Mouse (Mus musculus) liver, embryonic 12.5 days (tissue): ENCODE results near the gene Acot12. TPM values are rescaled to one million over a fixed set of nuclear protein-coding genes. Genes with fewer than 3 reads are reported as not detected.

Experiments used
- ATAC-seq: fragments of 200-750 bp; cut with Nextera tagmentation; 2 replicates; pipeline ENCODE4 v1.8.0; 2017; ENCODE audit warnings: moderate number of reproducible peaks, mild to moderate bottlenecking, moderate library complexity
- H3K27ac ChIP-seq: fragments of 300-500 bp; sonication (generic); 2 replicates; pipeline ENCODE4 v1.5.1; 2016; ENCODE audit warnings: mild to moderate bottlenecking
- H3K27me3 ChIP-seq: fragments of 300-500 bp; sonication (generic); replicated peaks from 2 replicates; pipeline ENCODE4 v1.6.1; 2016; ENCODE audit warnings: mild to moderate bottlenecking, moderate library complexity
- H3K36me3 ChIP-seq: fragments of 300-500 bp; sonication (generic); 2 replicates; pipeline ENCODE4 v1.6.1; 2016; ENCODE audit warnings: mild to moderate bottlenecking, moderate library complexity
- H3K4me1 ChIP-seq: fragments of 300-500 bp; sonication (generic); 2 replicates; pipeline ENCODE4 v1.6.1; 2016
- H3K4me2 ChIP-seq: fragments of 300-500 bp; sonication (generic); 2 replicates; pipeline ENCODE4 v1.6.1; 2016; ENCODE audit warnings: mild to moderate bottlenecking, moderate library complexity
- H3K4me3 ChIP-seq: fragments of 300-500 bp; sonication (generic); 2 replicates; pipeline ENCODE4 v1.5.1; 2016; ENCODE audit warnings: mild to moderate bottlenecking, moderate library complexity
- H3K9ac ChIP-seq: fragments of 300-500 bp; sonication (generic); 2 replicates; pipeline ENCODE4 v1.6.1; 2016; ENCODE audit warnings: mild to moderate bottlenecking, moderate library complexity
- H3K9me3 ChIP-seq: fragments of 300-500 bp; sonication (generic); replicated peaks from 2 replicates; pipeline ENCODE4 v1.6.1; 2016; ENCODE audit warnings: mild to moderate bottlenecking, moderate library complexity
- WGBS: fragments of 180-500 bp; shearing (Covaris S2); methylation state at CpG from one replicate; pipeline ENCODE4 v1.1.7; 2016; ENCODE audit not compliant: insufficient replicate concordance; 5-methylcytosine and 5-hydroxymethylcytosine counted together
- polyA plus RNA-seq: library from polyadenylated mRNA; unstranded; fragments of >200 nt; fragmentation: Nextera tagmentation; extraction: Ambion mirVana; gene quantifications from 2 replicates; pipeline ENCODE4 v1.2.1, GENCODE M21; 2016

The Acot12 gene
- 1.2 and 1.4 TPM in 2 replicates for polyA plus RNA-seq

DNA sequence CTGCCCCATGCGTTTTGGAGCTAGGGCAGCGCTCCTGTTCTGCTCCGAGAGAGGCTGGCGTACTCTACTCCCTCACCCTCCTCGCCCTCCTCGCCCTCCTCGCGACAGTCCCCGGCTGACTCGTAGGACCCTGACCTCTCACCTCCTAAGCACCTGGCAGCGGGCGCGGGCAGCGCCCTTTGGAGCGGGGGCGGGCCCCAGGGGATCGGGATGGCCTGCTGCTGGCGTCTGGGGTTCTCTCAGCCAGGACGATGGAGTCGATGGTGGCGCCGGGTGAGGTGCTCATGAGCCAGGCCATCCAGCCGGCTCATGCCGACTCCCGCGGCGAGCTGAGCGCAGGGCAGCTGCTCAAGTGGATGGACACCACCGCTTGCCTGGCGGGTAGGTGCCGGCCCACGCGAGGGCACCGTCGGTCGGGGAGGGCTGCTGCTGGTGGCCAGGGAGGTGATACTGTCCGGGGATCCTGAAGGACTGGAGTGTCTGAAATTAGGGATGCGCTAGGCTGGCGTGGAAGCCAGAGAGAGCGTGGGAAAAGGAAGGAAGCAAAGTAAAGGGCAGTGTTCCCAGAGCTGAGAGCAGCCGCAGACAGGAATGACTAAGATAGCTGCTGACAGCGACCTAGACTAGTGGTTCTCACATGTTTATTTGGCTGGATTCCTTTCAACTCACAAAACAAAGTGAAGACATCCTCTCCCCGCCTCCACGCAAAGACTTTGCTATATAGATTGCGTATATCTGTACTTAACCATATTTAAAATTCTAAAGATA, at the start of gene Acot12:
TSS of gene Acot12 (plus strand) at position 233 of the 768 bp plus-strand sequence.
- Histone ChIP-seq H3K36me3 (no peaks in the 10 kb centered on the region), H3K4me2 (peak within 1 kb of the TSS; percentile 59), H3K4me1 (no peaks in the 10 kb centered on the region), H3K27me3 (peaks cover 30% of the 10 kb centered on the region), H3K9me3 (no peaks in the 10 kb centered on the region), H3K9ac (0 out of 2 replicates have a peak within 1 kb of the TSS, but pooled peaks have one; percentile 27), H3K4me3 (peak within 1 kb of the TSS; percentile 39), H3K27ac (peak within 1 kb of the TSS; percentile 64; the same call in 1 of the 2 replicates)
- ATAC-seq, result peak; percentile 71
- 12% methylated on average over 45 of the region's 45 CpGs for WGBS

DNA sequence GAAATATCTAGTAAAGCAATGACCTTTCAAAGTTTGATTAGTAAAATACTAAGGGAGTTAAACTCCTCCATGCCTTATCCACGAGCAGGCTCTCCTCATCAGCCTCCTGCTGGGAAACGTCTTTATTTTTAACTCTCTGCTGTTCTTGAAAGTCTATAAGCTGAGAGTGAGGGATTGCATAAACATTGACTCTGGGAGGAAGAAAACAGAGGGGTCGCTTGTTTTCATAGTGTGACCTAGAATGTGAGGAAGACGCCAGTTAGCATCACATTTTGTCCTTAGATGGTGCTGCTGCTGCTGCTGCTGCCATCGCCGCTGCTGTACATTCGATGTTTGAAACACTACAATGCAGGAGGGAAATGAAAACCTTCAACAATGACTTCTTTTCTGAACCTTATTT, 47.7 kb upstream of the Acot12 start:
- no peak for ATAC-seq
- Histone ChIP-seq H3K4me3 (no peak overlapping the region), H3K4me2 (no peak overlapping the region), H3K36me3 (peaks cover 40% of the 10 kb centered on the region), H3K4me1 (no peaks in the 10 kb centered on the region), H3K27me3 (no peaks in the 10 kb centered on the region), H3K9me3 (no peaks in the 10 kb centered on the region), H3K9ac (no peak overlapping the region), H3K27ac (no peak overlapping the region)
- WGBS, result 77% methylated on average over 7 of the region's 7 CpGs

DNA sequence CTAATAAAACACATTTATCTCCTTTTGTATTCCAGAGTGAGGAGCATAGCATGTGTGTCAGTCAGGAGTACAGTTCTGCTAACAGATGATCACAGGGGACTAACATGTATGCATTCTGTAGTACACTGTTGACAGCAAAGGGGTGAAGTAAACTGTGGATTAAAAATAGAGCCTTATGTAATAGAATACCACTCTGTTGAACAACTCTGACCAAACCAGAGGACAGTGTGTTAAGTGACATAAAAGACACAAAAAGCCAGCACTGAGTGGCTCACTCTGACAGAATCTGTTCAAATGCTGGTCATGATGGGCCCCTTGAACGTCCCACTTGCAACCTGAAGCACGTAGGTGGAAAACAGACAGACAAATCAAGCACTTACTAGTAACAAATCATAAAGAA, 45.9 kb upstream of the Acot12 start:
- Histone ChIP-seq H3K27me3 (no peaks in the 10 kb centered on the region), H3K27ac (no peak overlapping the region), H3K36me3 (peaks cover 40% of the 10 kb centered on the region), H3K4me1 (no peaks in the 10 kb centered on the region), H3K9ac (no peak overlapping the region), H3K4me2 (no peak overlapping the region), H3K9me3 (no peaks in the 10 kb centered on the region), H3K4me3 (no peak overlapping the region)
- WGBS, result 77% methylated on average over 2 of the region's 2 CpGs
- no peak for ATAC-seq

DNA sequence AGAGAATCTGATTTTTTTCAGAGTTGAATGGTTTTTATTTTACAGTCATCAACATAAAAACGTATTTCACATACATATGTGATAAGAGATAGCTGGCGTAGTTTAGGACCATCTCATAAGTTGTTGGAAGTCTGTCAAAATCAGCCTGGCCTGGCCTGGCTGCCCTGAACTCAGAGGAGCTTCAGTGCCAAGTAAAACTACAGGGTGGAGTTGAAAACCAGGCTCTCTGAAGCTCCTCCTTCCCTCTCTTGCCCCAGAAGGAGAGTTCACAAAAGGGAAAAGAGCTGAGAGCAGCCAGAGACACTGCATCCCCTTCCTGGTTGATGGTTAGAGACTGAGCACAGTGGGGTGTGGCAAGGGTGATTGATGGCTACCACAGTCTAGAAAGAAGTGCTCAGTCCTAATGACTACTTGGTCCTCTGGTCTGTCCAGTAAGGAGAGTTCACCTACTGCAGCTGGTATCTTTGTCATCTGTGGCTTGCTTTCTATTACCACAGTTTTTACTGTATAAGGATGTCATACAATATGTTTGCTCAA, 45.1 kb upstream of the Acot12 start:
- Histone ChIP-seq H3K4me2 (no peak overlapping the region), H3K9me3 (no peaks in the 10 kb centered on the region), H3K4me1 (no peaks in the 10 kb centered on the region), H3K9ac (no peak overlapping the region), H3K27ac (no peak overlapping the region), H3K4me3 (no peak overlapping the region), H3K27me3 (no peaks in the 10 kb centered on the region), H3K36me3 (peaks cover 41% of the 10 kb centered on the region)
- no peak for ATAC-seq
- WGBS, result 64% methylated on average over 2 of the region's 2 CpGs

DNA sequence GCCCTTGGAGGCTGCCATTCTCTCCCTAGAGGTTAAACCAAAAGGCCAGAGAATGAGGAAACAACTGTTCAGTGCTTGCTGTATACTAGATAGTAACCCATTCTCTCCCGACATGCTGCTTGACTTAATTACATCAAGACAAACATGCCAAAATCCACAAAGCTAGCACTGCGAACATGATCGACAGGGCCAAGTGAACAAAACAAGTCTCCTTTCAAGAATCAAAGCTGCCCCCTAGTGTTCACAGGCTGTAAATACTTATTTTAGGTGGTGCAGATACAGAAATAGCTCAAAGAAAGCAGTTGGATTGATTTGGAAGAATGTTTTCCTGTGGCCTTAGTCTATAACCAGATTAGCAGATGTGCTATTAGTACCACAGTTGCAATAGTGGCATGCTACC, 44.3 kb upstream of the Acot12 start:
- 57% methylated on average over 3 of the region's 3 CpGs for WGBS
- no peaks in the 10 kb centered on the region for H3K27me3 ChIP-seq
- H3K27ac ChIP-seq, result no peak overlapping the region
- no peaks in the 10 kb centered on the region for H3K9me3 ChIP-seq
- H3K36me3 ChIP-seq, result peaks cover 38% of the 10 kb centered on the region
- H3K4me1 ChIP-seq, result no peaks in the 10 kb centered on the region
- no peak overlapping the region for H3K4me2 ChIP-seq
- no peak overlapping the region for H3K4me3 ChIP-seq
- ATAC-seq, result 0 out of 2 replicates have a peak, but pooled peaks have one; percentile 24
- H3K9ac ChIP-seq, result no peak overlapping the region

DNA sequence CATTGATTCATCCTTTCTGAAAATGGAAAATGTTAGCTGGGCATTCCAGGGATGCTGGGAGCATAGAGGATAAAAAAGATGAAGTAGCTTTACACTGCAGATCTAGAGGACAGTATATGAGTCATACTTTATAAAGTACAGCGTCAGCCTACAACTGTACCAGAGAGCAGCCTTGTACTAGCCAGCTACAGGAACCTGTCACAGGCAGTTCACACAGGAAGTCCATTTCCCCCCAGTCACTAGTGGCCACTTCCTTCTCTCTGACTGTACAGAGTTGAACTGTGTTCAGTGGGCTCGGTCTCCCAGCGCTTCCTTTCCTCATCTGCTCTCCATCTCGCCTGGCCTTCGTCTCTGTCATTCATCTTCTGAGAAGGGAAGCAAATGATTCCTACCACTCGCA, 39.0 kb upstream of the Acot12 start:
- H3K9ac ChIP-seq, result no peak overlapping the region
- no peaks in the 10 kb centered on the region for H3K4me1 ChIP-seq
- H3K4me2 ChIP-seq, result no peak overlapping the region
- H3K27me3 ChIP-seq, result no peaks in the 10 kb centered on the region
- WGBS, result 45% methylated on average over 6 of the region's 6 CpGs
- peaks cover 29% of the 10 kb centered on the region for H3K36me3 ChIP-seq
- H3K9me3 ChIP-seq, result no peaks in the 10 kb centered on the region
- peak; percentile 71 for ATAC-seq
- H3K27ac ChIP-seq, result no peak overlapping the region
- no peak overlapping the region for H3K4me3 ChIP-seq

DNA sequence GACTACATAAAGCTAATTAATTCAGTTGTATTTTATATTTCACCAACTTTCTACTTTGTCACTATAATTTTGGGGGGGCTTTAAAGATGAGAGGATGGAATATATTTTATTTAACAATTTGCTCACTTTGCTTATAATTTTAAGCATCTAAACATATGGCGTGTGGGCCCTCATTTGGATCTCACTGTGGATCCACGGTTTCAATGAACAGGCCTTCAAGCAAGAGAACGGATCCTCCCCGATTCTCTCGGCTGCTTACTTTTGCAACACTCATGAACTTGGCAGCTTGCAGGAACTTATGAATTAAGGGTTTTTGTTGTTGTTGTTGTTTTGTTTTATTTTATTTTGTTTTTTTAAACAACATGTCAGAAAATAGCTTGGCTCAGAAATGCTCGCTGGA, 21.8 kb upstream of the Acot12 start:
- H3K9ac ChIP-seq, result no peak overlapping the region
- no peaks in the 10 kb centered on the region for H3K4me1 ChIP-seq
- H3K36me3 ChIP-seq, result no peaks in the 10 kb centered on the region
- 81% methylated on average over 6 of the region's 6 CpGs for WGBS
- no peak for ATAC-seq
- H3K9me3 ChIP-seq, result no peaks in the 10 kb centered on the region
- no peak overlapping the region for H3K4me3 ChIP-seq
- H3K27me3 ChIP-seq, result no peaks in the 10 kb centered on the region
- no peak overlapping the region for H3K4me2 ChIP-seq
- no peak overlapping the region for H3K27ac ChIP-seq

DNA sequence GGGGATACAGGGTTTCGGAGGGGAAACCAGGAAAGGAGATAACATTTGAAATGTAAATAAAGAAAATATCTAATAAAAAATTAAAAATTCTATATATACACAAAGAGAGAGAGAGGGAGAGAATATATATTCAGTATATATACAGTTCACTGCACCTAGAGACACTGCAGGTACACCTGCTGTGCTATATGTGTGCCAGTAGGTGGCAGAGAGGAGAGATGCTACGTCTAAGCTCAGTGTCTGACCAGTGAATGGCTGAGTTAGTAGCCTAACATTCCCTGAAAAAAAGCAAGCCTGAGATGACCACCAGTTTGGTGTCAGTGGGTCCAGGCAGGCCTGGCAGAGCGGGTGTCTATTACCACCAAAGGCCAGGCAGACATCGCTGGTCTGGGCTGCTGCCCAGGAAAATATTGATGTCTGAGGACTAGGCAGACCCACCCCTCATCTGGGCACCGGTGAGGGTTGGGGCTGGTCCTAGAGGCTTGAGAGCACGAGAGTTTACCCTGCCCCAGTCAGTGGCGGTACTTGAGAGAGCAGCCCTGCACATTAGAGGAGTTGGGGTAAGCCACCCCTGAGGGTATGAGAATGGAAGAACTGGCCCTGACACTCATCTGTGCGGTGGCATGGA, 18.1 kb upstream of the Acot12 start:
- Histone ChIP-seq H3K9me3 (no peaks in the 10 kb centered on the region), H3K9ac (no peak overlapping the region), H3K27me3 (no peaks in the 10 kb centered on the region), H3K4me3 (no peak overlapping the region), H3K27ac (no peak overlapping the region), H3K4me2 (no peak overlapping the region), H3K4me1 (no peaks in the 10 kb centered on the region), H3K36me3 (no peaks in the 10 kb centered on the region)
- ATAC-seq, result peak; percentile 63
- WGBS, result 52% methylated on average over 8 of the region's 8 CpGs

DNA sequence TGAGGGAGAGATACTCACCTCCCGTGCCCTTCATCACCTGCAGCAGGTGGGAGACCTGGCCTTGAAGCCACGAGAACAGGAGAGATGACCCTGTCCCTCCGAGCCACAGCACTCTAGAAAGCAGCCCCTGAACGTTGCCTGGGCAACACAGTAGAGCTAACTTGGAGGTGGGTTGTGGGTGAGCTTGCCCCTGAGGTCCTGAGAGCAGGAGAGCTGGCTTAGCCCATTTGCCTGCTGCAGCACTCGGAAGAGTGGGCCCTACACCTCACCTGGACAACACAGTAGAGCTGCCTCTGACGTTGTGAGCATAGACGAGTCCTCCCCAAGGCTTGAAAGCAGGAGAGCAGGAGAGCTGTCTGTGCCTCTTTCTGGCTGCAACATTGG, 17.6 kb upstream of the Acot12 start:
- Histone ChIP-seq H3K27ac (no peak overlapping the region), H3K4me2 (no peak overlapping the region), H3K4me1 (no peaks in the 10 kb centered on the region), H3K36me3 (no peaks in the 10 kb centered on the region), H3K9me3 (no peaks in the 10 kb centered on the region), H3K4me3 (no peak overlapping the region), H3K9ac (no peak overlapping the region), H3K27me3 (no peaks in the 10 kb centered on the region)
- WGBS, result 61% methylated on average over 7 of the region's 7 CpGs
- ATAC-seq, result no peak

DNA sequence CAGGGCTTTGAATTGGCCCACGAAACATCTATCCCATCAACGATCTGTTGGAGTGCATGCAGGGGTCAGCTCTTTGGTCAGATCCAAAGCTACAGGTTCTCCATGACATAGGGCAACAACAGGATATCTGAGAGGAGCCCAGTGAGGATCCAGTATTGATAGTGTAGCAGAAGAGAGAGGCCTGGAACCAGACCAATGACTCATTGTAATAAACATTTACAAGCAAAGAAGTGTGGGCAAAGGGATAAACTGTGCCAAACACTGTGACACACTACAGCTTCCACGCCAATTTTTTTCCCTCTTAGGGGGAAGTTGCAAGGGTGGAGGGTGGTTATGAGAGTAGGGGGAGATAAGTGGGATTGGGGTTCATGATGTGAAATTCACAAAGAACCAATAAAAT, 17.1 kb upstream of the Acot12 start:
- H3K9me3 ChIP-seq, result no peaks in the 10 kb centered on the region
- no peak overlapping the region for H3K9ac ChIP-seq
- no peak for ATAC-seq
- no peak overlapping the region for H3K4me3 ChIP-seq
- H3K36me3 ChIP-seq, result no peaks in the 10 kb centered on the region
- no peak overlapping the region for H3K4me2 ChIP-seq
- H3K4me1 ChIP-seq, result no peaks in the 10 kb centered on the region
- H3K27me3 ChIP-seq, result no peaks in the 10 kb centered on the region
- WGBS, result 68% methylated on average over 3 of the region's 3 CpGs
- no peak overlapping the region for H3K27ac ChIP-seq

DNA sequence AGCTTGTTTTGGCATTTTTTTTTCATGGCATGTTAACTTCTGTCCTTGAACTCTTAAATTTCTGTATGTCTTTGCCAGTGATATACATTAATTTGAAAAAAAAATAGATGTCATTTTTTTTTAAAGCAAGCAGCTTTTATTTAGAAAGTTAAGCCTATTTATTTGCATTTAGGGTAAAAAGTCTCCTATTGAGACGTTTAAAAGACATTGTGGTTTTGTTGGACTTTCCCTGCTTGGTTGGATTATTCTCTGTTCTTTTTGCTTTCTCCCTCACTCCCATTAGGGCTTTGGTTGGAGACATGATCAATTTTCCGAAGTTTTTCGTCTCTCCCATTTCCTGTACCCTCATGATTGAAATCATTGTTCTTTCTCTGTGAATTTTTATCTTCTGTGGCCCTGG, 16.2 kb upstream of the Acot12 start:
- Histone ChIP-seq H3K9me3 (no peaks in the 10 kb centered on the region), H3K4me1 (no peaks in the 10 kb centered on the region), H3K4me2 (no peak overlapping the region), H3K4me3 (no peak overlapping the region), H3K9ac (no peak overlapping the region), H3K36me3 (no peaks in the 10 kb centered on the region), H3K27me3 (no peaks in the 10 kb centered on the region), H3K27ac (no peak overlapping the region)
- ATAC-seq, result no peak
- WGBS, result 56% methylated on average over 3 of the region's 3 CpGs

DNA sequence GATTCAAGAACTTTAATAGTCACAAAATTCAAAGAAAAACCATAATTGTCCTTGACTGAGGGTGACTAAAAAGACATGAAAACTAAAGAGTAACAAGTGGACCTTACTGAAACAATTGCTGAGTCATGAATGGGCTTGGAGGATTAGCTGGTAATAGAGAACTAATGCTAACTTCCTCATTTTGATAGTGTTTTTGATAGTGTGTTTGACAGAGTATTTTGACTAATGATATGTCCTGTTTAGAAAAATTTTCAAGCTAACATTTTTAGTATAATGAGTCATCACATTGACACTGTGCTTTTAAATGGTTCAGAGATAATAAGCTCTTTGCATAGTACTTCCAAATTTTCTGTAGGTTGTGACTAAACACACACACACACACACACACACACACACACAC, 13.4 kb upstream of the Acot12 start:
- H3K4me3 ChIP-seq, result no peak overlapping the region
- ATAC-seq, result no peak
- H3K36me3 ChIP-seq, result no peaks in the 10 kb centered on the region
- no peak overlapping the region for H3K27ac ChIP-seq
- no peak overlapping the region for H3K4me2 ChIP-seq
- H3K9ac ChIP-seq, result no peak overlapping the region
- H3K4me1 ChIP-seq, result no peaks in the 10 kb centered on the region
- no peaks in the 10 kb centered on the region for H3K9me3 ChIP-seq
- no peaks in the 10 kb centered on the region for H3K27me3 ChIP-seq
